Mouse (Mus musculus) ES-Bruce4 (cell line): Measurements from ENCODE around the gene Palm3. TPM values are rescaled to one million over a fixed set of nuclear protein-coding genes. Genes with fewer than 3 reads are reported as not detected.

ENCODE experiments used
- H3K27ac ChIP-seq: 2 replicates; pipeline ENCODE4 v1.5.1; 2012; ENCODE audit warnings: low read length, inconsistent platforms; ENCODE audit not compliant: insufficient read depth
- H3K27me3 ChIP-seq: 2 replicates; pipeline ENCODE4 v1.6.1; 2012; ENCODE audit warnings: mild to moderate bottlenecking, low read length, inconsistent platforms; ENCODE audit not compliant: control insufficient read depth, poor library complexity, insufficient read depth, severe bottlenecking
- H3K36me3 ChIP-seq: 2 replicates; pipeline ENCODE4 v1.6.1; 2012; ENCODE audit warnings: inconsistent platforms, mild to moderate bottlenecking, low read length, moderate library complexity; ENCODE audit not compliant: control insufficient read depth, poor library complexity, insufficient read depth, severe bottlenecking
- H3K4me1 ChIP-seq: one replicate; pipeline ENCODE4 v1.8.1; 2011; ENCODE audit warnings: low read length; ENCODE audit not compliant: control insufficient read depth, insufficient read depth
- H3K4me3 ChIP-seq: 2 replicates; pipeline ENCODE4 v1.5.1; 2011; ENCODE audit warnings: low read depth, mild to moderate bottlenecking, low read length
- H3K9ac ChIP-seq: 2 replicates; pipeline ENCODE4 v1.6.1; 2012; ENCODE audit warnings: low read depth, mild to moderate bottlenecking, inconsistent platforms; ENCODE audit not compliant: poor library complexity, severe bottlenecking
- H3K9me3 ChIP-seq: replicated peaks from 2 replicates; pipeline ENCODE4 v1.6.1; 2012; ENCODE audit warnings: mild to moderate bottlenecking, low read length, inconsistent platforms; ENCODE audit not compliant: control insufficient read depth, poor library complexity, insufficient read depth, severe bottlenecking
- CTCF ChIP-seq: IDR thresholded peaks from one replicate; pipeline ENCODE4 v1.8.1; 2011; ENCODE audit warnings: low read depth, low read length
- EP300 ChIP-seq: IDR thresholded peaks from 2 replicates; pipeline ENCODE4 v1.6.1; 2011; ENCODE audit warnings: low read depth, low read length; ENCODE audit not compliant: insufficient read depth
- POLR2A ChIP-seq: IDR thresholded peaks from one replicate; pipeline ENCODE4 v1.8.1; 2011; ENCODE audit warnings: low read length; ENCODE audit not compliant: insufficient read depth
- polyA plus RNA-seq: library from polyadenylated mRNA; stranded (reverse); fragments of >200 nt; gene quantifications from 2 replicates; pipeline ENCODE4 v1.2.4, GENCODE M21; 2011; ENCODE audit warnings: low read depth; ENCODE audit not compliant: missing spikeins, insufficient read depth, insufficient read length

Gene Palm3
- polyA plus RNA-seq, 1 experiment: 62.8 TPM

DNA sequence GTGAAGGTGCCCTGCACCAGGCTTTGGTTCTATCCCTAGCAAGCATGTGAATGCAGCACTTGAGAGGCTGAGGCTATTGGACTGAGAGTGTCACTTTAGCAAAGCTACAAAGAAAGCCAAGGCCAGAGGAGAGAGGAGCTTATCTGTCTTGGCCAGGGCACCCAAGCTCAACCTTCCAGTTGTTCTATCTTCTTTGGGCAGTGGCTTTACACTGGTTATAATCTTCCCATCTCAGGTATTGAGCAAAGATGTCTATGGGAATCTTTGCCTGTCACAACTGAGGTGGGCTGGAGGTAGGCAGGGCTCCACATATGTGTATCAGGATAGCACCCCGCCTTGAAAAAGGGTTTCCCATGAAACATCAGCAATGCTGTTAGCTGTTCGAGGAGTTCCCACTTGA lies 39.0 kb downstream of the Palm3 start:
- H3K27me3 ChIP-seq: no peaks in the 10 kb centered on the region
- H3K27ac ChIP-seq: no peak overlapping the region
- H3K9me3 ChIP-seq: 0 out of 2 replicates have a peak, but pooled peaks cover 1% of the 10 kb centered on the region
- H3K4me1 ChIP-seq: peaks cover 2% of the 10 kb centered on the region
- H3K36me3 ChIP-seq: no peaks in the 10 kb centered on the region
- H3K9ac ChIP-seq: no peak overlapping the region
- TF ChIP-seq CTCF: no peak
- TF ChIP-seq POLR2A: no peak
- no peak for TF ChIP-seq EP300
- H3K4me3 ChIP-seq: no peak overlapping the region

DNA sequence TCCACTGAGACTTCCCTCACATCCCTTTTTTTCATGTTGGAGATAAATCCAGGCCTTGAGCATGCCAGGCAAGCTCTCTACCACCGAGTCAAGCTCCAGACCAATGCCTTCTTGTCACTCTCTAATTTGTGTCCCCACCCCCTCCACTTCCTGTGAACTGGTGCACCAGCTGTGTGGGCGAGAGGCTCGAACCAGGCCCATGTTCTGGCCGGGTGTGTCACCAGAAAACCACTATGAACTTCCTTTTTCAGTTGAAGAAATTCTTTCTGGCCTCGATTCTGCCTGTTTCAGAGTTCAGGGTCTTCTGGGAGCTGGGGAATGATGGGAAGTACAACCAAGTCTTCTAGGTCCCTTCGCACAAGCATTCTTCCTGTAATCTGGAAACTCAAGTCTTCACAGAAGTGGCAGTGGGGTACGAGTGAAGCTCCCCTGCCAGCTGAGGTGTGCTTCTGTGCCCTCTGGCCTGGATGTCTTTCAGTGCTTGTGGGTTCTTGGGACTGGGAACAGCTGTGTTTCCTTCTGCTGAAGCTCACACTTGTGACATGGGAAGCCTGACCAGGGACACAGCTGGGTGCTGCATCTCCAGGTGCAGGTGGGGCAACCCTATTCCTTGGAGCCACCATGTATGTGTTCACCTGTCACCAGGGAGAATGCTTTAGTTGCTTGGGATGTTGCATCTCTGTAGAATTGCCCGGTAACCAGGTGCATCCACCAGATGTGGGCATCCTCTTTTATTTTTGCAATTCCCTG lies 42.8 kb downstream of the Palm3 start:
- Histone ChIP-seq H3K4me1 (peaks cover 7% of the 10 kb centered on the region), H3K36me3 (no peaks in the 10 kb centered on the region), H3K9ac (no peak overlapping the region), H3K4me3 (no peak overlapping the region), H3K27ac (no peak overlapping the region), H3K27me3 (no peaks in the 10 kb centered on the region), H3K9me3 (no peaks in the 10 kb centered on the region)
- no peak for TF ChIP-seq EP300
- TF ChIP-seq POLR2A: no peak
- no peak for TF ChIP-seq CTCF

DNA sequence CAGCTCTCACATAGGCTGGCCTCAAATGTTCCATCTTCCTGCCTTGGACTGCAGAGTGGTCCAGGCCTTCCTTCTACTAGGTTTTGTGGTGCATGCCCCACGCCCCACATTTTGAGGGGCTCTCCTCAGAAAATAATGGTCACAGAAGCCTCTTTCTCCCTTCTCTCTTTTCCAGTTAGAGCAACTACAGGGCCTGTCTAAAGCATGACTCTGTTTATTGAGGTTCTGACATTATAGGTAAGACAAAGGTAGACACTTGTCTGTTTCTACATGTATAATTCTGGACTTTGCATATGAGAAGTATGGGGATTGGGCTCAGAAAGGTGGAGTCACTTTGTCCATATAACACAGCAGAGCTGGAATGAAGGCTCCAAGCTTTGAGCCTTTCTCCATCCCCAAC lies 43.8 kb downstream of the Palm3 start, which contains the start of gene Gm10643:
Gene Gm10643 (minus strand): TSS at position 101 of the 400 bp plus-strand sequence.
- no peaks in the 10 kb centered on the region for H3K9me3 ChIP-seq
- 0 out of 2 replicates have a peak within 1 kb of the TSS, but pooled peaks have one; percentile 2 for H3K27ac ChIP-seq
- H3K4me1 ChIP-seq: peaks cover 7% of the 10 kb centered on the region
- H3K9ac ChIP-seq: peak within 1 kb of the TSS; percentile 80
- TF ChIP-seq POLR2A (no peak), EP300 (no peak), CTCF (no peak)
- H3K4me3 ChIP-seq: peak within 1 kb of the TSS; percentile 74
- H3K36me3 ChIP-seq: no peaks in the 10 kb centered on the region
- no peaks in the 10 kb centered on the region for H3K27me3 ChIP-seq

DNA sequence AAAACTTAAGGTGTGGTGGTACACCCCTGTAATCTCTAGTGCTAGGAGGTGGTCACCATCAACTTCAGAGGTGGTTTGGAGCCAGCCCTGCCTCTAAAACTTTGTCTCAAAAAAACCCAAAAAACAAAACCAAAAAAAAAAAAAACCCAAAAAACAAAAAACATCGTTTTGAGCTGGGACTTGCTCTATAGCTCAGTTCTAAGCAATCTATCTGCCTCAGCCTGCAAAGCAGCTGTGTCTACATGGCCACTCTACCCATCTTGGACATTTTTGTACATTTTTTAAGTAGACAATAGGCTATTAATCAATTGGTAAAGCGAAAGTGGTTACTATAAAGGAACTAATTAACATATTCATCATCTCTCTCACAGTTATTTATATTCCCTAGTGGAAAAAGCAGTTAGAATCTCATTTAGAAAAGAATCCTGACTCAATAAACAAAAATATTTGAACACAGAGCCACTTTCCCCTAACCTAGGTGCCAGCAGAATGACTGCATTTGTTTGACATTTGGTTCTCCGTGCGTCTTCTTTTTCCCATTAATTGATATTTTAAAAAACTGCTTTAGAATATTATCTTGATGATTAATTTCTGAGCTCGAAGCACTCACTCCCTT lies 44.3 kb downstream of the Palm3 start:
- peak overlapping the region; percentile 74 for H3K4me3 ChIP-seq
- no peaks in the 10 kb centered on the region for H3K9me3 ChIP-seq
- no peak for TF ChIP-seq CTCF
- TF ChIP-seq EP300: no peak
- no peak for TF ChIP-seq POLR2A
- H3K4me1 ChIP-seq: peaks cover 7% of the 10 kb centered on the region
- H3K27me3 ChIP-seq: no peaks in the 10 kb centered on the region
- peak overlapping the region; percentile 80 for H3K9ac ChIP-seq
- H3K36me3 ChIP-seq: no peaks in the 10 kb centered on the region
- no peak overlapping the region for H3K27ac ChIP-seq

DNA sequence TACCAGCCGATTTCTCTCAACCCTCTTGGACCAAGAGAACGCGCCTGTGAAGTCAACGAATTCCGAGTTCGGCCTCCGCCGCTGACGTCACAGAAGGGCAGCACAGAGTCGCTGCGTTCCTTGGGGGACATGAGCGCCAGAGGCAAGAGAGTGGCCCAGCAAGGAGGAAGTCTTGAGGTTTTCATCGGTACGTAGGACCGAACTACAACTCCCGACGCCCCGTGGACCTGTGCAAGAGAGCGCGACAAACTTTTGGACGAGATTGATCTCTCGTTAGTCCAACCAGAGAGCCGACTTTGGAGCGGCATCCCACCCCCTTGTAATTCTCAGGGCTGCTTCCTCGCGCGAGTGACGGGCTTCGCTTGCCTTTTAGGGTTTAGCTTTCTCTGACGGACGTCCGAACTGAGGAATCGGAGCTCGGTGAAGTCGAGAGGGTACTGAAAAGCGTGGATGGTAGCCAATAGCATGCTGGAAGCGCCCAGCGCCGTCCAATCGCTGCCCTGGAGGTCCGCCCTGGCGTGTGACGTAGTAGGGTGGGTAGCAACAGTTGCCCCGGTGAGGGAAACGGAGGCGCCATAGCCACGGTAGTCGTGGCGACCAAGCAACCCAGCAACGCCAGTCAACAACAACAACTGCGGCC lies 45.1 kb downstream of the Palm3 start, which contains the start of gene Rfx1:
Gene Rfx1 (plus strand): TSS at position 544 of the 640 bp plus-strand sequence.
- TF ChIP-seq POLR2A (no peak), CTCF (no peak), EP300 (no peak)
- Histone ChIP-seq H3K9ac (peak within 1 kb of the TSS; percentile 80), H3K4me3 (peak within 1 kb of the TSS; percentile 74), H3K27me3 (no peaks in the 10 kb centered on the region), H3K4me1 (peaks cover 7% of the 10 kb centered on the region), H3K27ac (peak within 1 kb of the TSS; percentile 2; the same call in 1 of the 2 replicates), H3K36me3 (no peaks in the 10 kb centered on the region), H3K9me3 (no peaks in the 10 kb centered on the region)
